Mouse (Mus musculus) MEL (cell line): Measurements from ENCODE around the gene Cc2d1a.

Source experiments
- CTCF ChIP-seq, 3 experiments: IDR thresholded peaks in 2 of 3; conservative IDR thresholded peaks in 1 of 3; 2 replicates each; pipeline ENCODE4 v1.5.1; 2011 to 2012; ENCODE audit warnings: low read length in 3 of 3, low read depth in 2 of 3, mild to moderate bottlenecking in 2 of 3, improper control_type of control experiment in 1 of 3, inconsistent platforms in 1 of 3, mixed read lengths in 1 of 3, moderate library complexity in 1 of 3; ENCODE audit not compliant: control insufficient read depth in 1 of 3, insufficient read depth in 1 of 3, poor library complexity in 1 of 3, severe bottlenecking in 1 of 3
- SMC3 ChIP-seq: IDR thresholded peaks from 2 replicates; pipeline ENCODE4 v1.6.1; 2011; ENCODE audit warnings: low read depth, low read length, improper control_type of control experiment

GRCm38 (mm10) chr8:84087821-84088220 is 59.9 kb downstream of the Cc2d1a start:
- TF ChIP-seq CTCF (IDR thresholded peaks at IDR 0.05 in 2 of 3, conservative IDR thresholded peaks at IDR 0.05 in 1 of 3; ENCODE audit: control insufficient read depth in 1 of 3, insufficient read depth in 1 of 3, low read depth in 2 of 3, low read length in 3 of 3, poor library complexity in 1 of 3, severe bottlenecking in 1 of 3) (no peak), SMC3 (no peak)
